Mouse (Mus musculus) A20 (cell line): ENCODE measurements around the gene Sult6b2.
A peak's percentile ranks its signal among the peaks of the same experiment; 100 is the strongest.

Experiments
- DNase-seq: peaks from one replicate; pipeline ENCODE4 v3.0.0-alpha.2; 2011; ENCODE audit warnings: low read depth, low spot score

The Sult6b2 gene

GRCm38 (mm10) chr6:142804402-142804801 is at the start of gene Sult6b2:
TSS of gene Sult6b2 (minus strand) at chr6:142804502.
- no peak for DNase-seq

GRCm38 (mm10) chr6:142852419-142853377 is 48.4 kb upstream of the Sult6b2 start:
- DNase-seq = no peak

- no peak for DNase-seq
Measured at GRCm38 (mm10) chr6:142850436-142850835, 46.1 kb upstream of the Sult6b2 start.

GRCm38 (mm10) chr6:142849326-142849725 is 45.0 kb upstream of the Sult6b2 start:
- DNase-seq = no peak

GRCm38 (mm10) chr6:142847914-142848674 is 43.8 kb upstream of the Sult6b2 start:
- DNase-seq = no peak

GRCm38 (mm10) chr6:142846855-142847254 is 42.6 kb upstream of the Sult6b2 start:
- DNase-seq = no peak

- no peak for DNase-seq
Measured at GRCm38 (mm10) chr6:142845066-142845465, 40.8 kb upstream of the Sult6b2 start.

GRCm38 (mm10) chr6:142844061-142844460 is 39.8 kb upstream of the Sult6b2 start:
- DNase-seq = no peak

- DNase-seq = no peak
Measured at GRCm38 (mm10) chr6:142838501-142838900, 34.2 kb upstream of the Sult6b2 start.

GRCm38 (mm10) chr6:142837326-142837725 is 33.0 kb upstream of the Sult6b2 start:
- no peak for DNase-seq

- DNase-seq = no peak
Measured at GRCm38 (mm10) chr6:142835726-142836125, 31.4 kb upstream of the Sult6b2 start.

- no peak for DNase-seq
Measured at GRCm38 (mm10) chr6:142834911-142835310, 30.6 kb upstream of the Sult6b2 start.

GRCm38 (mm10) chr6:142831706-142832105 is 27.4 kb upstream of the Sult6b2 start:
- DNase-seq = peak; percentile 6

GRCm38 (mm10) chr6:142831243-142831642 is 26.9 kb upstream of the Sult6b2 start:
- DNase-seq = peak; percentile 61

GRCm38 (mm10) chr6:142830221-142830620 is 25.9 kb upstream of the Sult6b2 start:
- DNase-seq = no peak

- no peak for DNase-seq
Measured at GRCm38 (mm10) chr6:142825449-142825848, 21.1 kb upstream of the Sult6b2 start.

- no peak for DNase-seq
Measured at GRCm38 (mm10) chr6:142823008-142823787, 18.9 kb upstream of the Sult6b2 start.

GRCm38 (mm10) chr6:142818306-142818705 is 14.0 kb upstream of the Sult6b2 start:
- DNase-seq = no peak

GRCm38 (mm10) chr6:142815513-142815912 is 11.2 kb upstream of the Sult6b2 start:
- no peak for DNase-seq

- DNase-seq = peak; percentile 88
Measured at GRCm38 (mm10) chr6:142814495-142814921, 10.2 kb upstream of the Sult6b2 start.

- DNase-seq = no peak
Measured at GRCm38 (mm10) chr6:142814011-142814410, 9.7 kb upstream of the Sult6b2 start.

- no peak for DNase-seq
Measured at GRCm38 (mm10) chr6:142812969-142813368, 8.7 kb upstream of the Sult6b2 start.
